Comparison of ENCODE assay signal across 9 mouse cellular contexts in genomic region chr2:167894948-167895372, GRCm38 (mm10). TPM values are rescaled to one million over a fixed set of nuclear protein-coding genes. Genes with fewer than 3 reads are reported as not detected.
A peak's percentile ranks its signal among the peaks of the same experiment; 100 is the strongest.
DNase-seq lines count a peak whose midpoint lies in the region; ATAC-seq and TF ChIP-seq lines count a peak whose summit lies in the region.
"Had no signal": no experiment of that assay in that cellular context is flagged by ENCODE, and none has a peak within 500 bp of the region (broad histone marks: within the 10 kb centered on the region; RNA-seq: fewer than 3 reads in every experiment).

No protein-coding gene starts in this region.

- H3K27ac ChIP-seq in bone marrow, adult 2 months (ENCODE audit: control insufficient read depth, insufficient read depth, low read depth, low read length, poor library complexity) = peak overlapping the region; percentile 45; the same call in 1 of the 2 replicates
- no peak overlapping the region for H3K27ac ChIP-seq in embryonic facial prominence, embryonic 14.5 days (replicated peaks; ENCODE audit: low read depth, low read length)
- H3K27ac ChIP-seq in heart, embryonic 10.5 days = no peak overlapping the region
- H3K27ac ChIP-seq in kidney, embryonic 14.5 days (ENCODE audit: low read depth, low read length) = no peak overlapping the region
- no peak overlapping the region for H3K27ac ChIP-seq in limb, embryonic 15.5 days

- ATAC-seq in embryonic facial prominence, embryonic 14.5 days (ENCODE audit: low read depth) = peak; percentile 83
- ATAC-seq in kidney, embryonic 14.5 days (ENCODE audit: low FRiP score, low TSS enrichment) = peak; percentile 68
- ATAC-seq in limb, embryonic 15.5 days (ENCODE audit: insufficient number of reproducible peaks, low FRiP score, low TSS enrichment, low read depth) = no peak
- ATAC-seq: Patski had no signal

- no peak overlapping the region for H3K4me3 ChIP-seq in bone marrow, adult 2 months (replicated peaks; ENCODE audit: control insufficient read depth, low read depth, low read length)
- peak overlapping the region; percentile 22 for H3K4me3 ChIP-seq in embryonic facial prominence, embryonic 14.5 days (ENCODE audit: low read depth, low read length)
- H3K4me3 ChIP-seq in heart, embryonic 10.5 days = peak overlapping the region; percentile 45
- H3K4me3 ChIP-seq in kidney, embryonic 14.5 days (ENCODE audit: low read length) = 0 out of 2 replicates have a peak overlapping the region, but pooled peaks have one; percentile 3
- peak overlapping the region; percentile 32 for H3K4me3 ChIP-seq in limb, embryonic 15.5 days

- peak overlapping the region; percentile 51 for H3K4me2 ChIP-seq in embryonic facial prominence, embryonic 14.5 days (ENCODE audit: low read depth, low read length)
- peak overlapping the region; percentile 27 for H3K4me2 ChIP-seq in kidney, embryonic 14.5 days (replicated peaks; ENCODE audit: low read depth, low read length)
- H3K4me2 ChIP-seq in limb, embryonic 15.5 days = peak overlapping the region; percentile 47

- TF ChIP-seq CTCF in bone marrow, adult 2 months (IDR thresholded peaks at IDR 0.05; ENCODE audit: control insufficient read depth, insufficient read depth, low read length) = peak; percentile 93

- peak; percentile 86 for DNase-seq in 3T3-L1 (ENCODE audit: low read depth, low spot score)
- peak; percentile 83 for DNase-seq in embryonic facial prominence, embryonic 14.5 days (ENCODE audit: low spot score)
- peak; percentile 92 for DNase-seq in heart, embryonic 10.5 days (ENCODE audit: low spot score)
- peak; percentile 52 to 82 for DNase-seq in monocyte, adult 2 months (ENCODE audit: low read depth in 1 of 2, low spot score in 2 of 2)
- DNase-seq in spleen, postnatal 14 days (ENCODE audit: low spot score in 2 of 2) = peak; percentile 65 to 81

- no peaks in the 10 kb centered on the region for H3K36me3 ChIP-seq in embryonic facial prominence, embryonic 14.5 days (ENCODE audit: control insufficient read depth, insufficient read depth, low read length)
- no peaks in the 10 kb centered on the region for H3K36me3 ChIP-seq in heart, embryonic 10.5 days
- H3K36me3 ChIP-seq in kidney, embryonic 14.5 days (ENCODE audit: control insufficient read depth, insufficient read depth, low read length) = no peaks in the 10 kb centered on the region
- H3K36me3 ChIP-seq in limb, embryonic 15.5 days = no peaks in the 10 kb centered on the region

- WGBS in bone marrow, adult 2 months = under 1% methylated on average over 30 of the region's 30 CpGs
- under 1% methylated on average over 28 of the region's 30 CpGs for WGBS in embryonic facial prominence, embryonic 14.5 days
- WGBS in heart, embryonic 10.5 days = 2% methylated on average over 30 of the region's 30 CpGs
- WGBS in kidney, embryonic 14.5 days = under 1% methylated on average over 30 of the region's 30 CpGs
- under 1% methylated on average over 30 of the region's 30 CpGs for WGBS in limb, embryonic 15.5 days

- H3K4me1 ChIP-seq in bone marrow, adult 2 months (ENCODE audit: control insufficient read depth, insufficient read depth, low read length) = no peaks in the 10 kb centered on the region; the same call in 1 of the 2 replicates
- H3K4me1 ChIP-seq in embryonic facial prominence, embryonic 14.5 days (ENCODE audit: control insufficient read depth, insufficient read depth, low read length) = peaks cover 2% of the 10 kb centered on the region; the same call in 1 of the 2 replicates
- peaks cover 31% of the 10 kb centered on the region for H3K4me1 ChIP-seq in heart, embryonic 10.5 days
- peaks cover 7% of the 10 kb centered on the region; the same call in 1 of the 2 replicates for H3K4me1 ChIP-seq in kidney, embryonic 14.5 days (ENCODE audit: control insufficient read depth, insufficient read depth, low read length)
- peaks cover 5% of the 10 kb centered on the region for H3K4me1 ChIP-seq in limb, embryonic 15.5 days

- H3K9ac ChIP-seq in embryonic facial prominence, embryonic 14.5 days (ENCODE audit: low read depth, low read length) = no peak overlapping the region; the same call in 1 of the 2 replicates
- no peak overlapping the region for H3K9ac ChIP-seq in kidney, embryonic 14.5 days (ENCODE audit: low read depth, low read length)
- no peak overlapping the region for H3K9ac ChIP-seq in limb, embryonic 15.5 days

- H3K9me3 ChIP-seq in embryonic facial prominence, embryonic 14.5 days (ENCODE audit: control insufficient read depth, low read length) = no peaks in the 10 kb centered on the region
- no peaks in the 10 kb centered on the region for H3K9me3 ChIP-seq in heart, embryonic 10.5 days
- no peaks in the 10 kb centered on the region for H3K9me3 ChIP-seq in kidney, embryonic 14.5 days (ENCODE audit: control insufficient read depth, low read length)
- no peaks in the 10 kb centered on the region for H3K9me3 ChIP-seq in limb, embryonic 15.5 days

- peak; percentile 32; the same call in 1 of the 2 replicates for TF ChIP-seq POLR2A in bone marrow, adult 2 months (IDR thresholded peaks at IDR 0.05; ENCODE audit: borderline replicate concordance, control insufficient read depth, low read depth, low read length)

- peaks cover 5% of the 10 kb centered on the region for H3K27me3 ChIP-seq in embryonic facial prominence, embryonic 14.5 days (replicated peaks; ENCODE audit: control insufficient read depth, insufficient read depth, low read length)
- peaks cover 49% of the 10 kb centered on the region for H3K27me3 ChIP-seq in heart, embryonic 10.5 days (ENCODE audit: insufficient read depth, poor library complexity, severe bottlenecking)
- peaks cover 4% of the 10 kb centered on the region; the same call in 1 of the 2 replicates for H3K27me3 ChIP-seq in kidney, embryonic 14.5 days (ENCODE audit: control insufficient read depth, insufficient read depth, low read length)
- peaks cover 10% of the 10 kb centered on the region; the same call in 1 of the 2 replicates for H3K27me3 ChIP-seq in limb, embryonic 15.5 days
- H3K27me3 ChIP-seq: Patski had no signal

RNA-seq across cellular contexts. Expression of gene Ptpn1, which starts 36.9 kb away (rescaled TPM):
- polyA plus RNA-seq in bone marrow, adult 2 months (2011; ENCODE audit: insufficient read depth, insufficient read length, low replicate concordance, missing spikeins) = 13.7 and 34.3 TPM in 2 replicates
- 49.4 and 49.7 TPM in 2 replicates for polyA plus RNA-seq in embryonic facial prominence, embryonic 14.5 days (2014; fragmentation: Nextera tagmentation; extraction: Ambion mirVana)
- polyA plus RNA-seq in heart, embryonic 10.5 days (2016; fragmentation: Nextera tagmentation; extraction: Ambion mirVana) = 45.3 and 58.3 TPM in 2 replicates
- polyA plus RNA-seq in kidney, embryonic 14.5 days (2014; fragmentation: Nextera tagmentation; extraction: Ambion mirVana) = 42.6 and 53.4 TPM in 2 replicates
- 50.2 and 55.6 TPM in 2 replicates for polyA plus RNA-seq in limb, embryonic 15.5 days (2015; fragmentation: Nextera tagmentation; extraction: Ambion mirVana)
